Mouse (Mus musculus) left cerebral cortex, postnatal 25 days (tissue): ENCODE results near the gene Hjurp. TPM values are rescaled to one million over a fixed set of nuclear protein-coding genes. Genes with fewer than 3 reads are reported as not detected.

Experiments used
- DNase-seq, 2 experiments: peaks; one replicate each; pipeline ENCODE4 v3.0.0; 2022; ENCODE audit warnings: low spot score in 2 of 2, mixed read lengths in 1 of 2
- intact Hi-C: fragments of 180-260 bp; cut with DNase I; formaldehyde crosslinking; loops from one replicate; pipeline ENCODE4 v1.15.1; 2025
- total RNA-seq, 2 experiments: library from RNA; stranded (reverse); gene quantifications; 2 replicates each; pipeline ENCODE4 v1.2.3; 2021

Gene Hjurp
- total RNA-seq, 2 experiments from 2014 or later, result 32.8 to 37.1 TPM

DNA sequence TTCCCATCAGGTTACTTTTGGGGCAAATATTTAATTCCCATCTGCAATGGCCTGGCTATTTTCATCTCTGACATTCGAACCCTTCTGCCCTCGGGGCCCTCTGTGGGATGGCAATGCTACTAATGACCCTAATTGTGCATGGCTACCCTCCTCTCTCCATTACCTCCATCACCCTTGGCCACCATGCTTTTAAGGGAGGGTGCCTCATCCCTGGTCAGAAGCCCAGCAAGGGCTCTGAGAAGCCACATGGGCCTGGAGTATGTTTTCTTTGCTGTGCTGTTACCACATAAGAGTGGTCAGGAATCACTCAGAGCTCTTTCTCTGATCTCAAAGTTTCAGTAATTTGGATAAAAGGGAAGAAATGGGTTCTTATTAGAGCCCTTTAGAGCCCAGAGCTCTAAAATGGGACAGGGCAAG is 22.1 kb upstream of the Hjurp start:
- DNase-seq, result no peak
- intact Hi-C loops, result no loop called here

DNA sequence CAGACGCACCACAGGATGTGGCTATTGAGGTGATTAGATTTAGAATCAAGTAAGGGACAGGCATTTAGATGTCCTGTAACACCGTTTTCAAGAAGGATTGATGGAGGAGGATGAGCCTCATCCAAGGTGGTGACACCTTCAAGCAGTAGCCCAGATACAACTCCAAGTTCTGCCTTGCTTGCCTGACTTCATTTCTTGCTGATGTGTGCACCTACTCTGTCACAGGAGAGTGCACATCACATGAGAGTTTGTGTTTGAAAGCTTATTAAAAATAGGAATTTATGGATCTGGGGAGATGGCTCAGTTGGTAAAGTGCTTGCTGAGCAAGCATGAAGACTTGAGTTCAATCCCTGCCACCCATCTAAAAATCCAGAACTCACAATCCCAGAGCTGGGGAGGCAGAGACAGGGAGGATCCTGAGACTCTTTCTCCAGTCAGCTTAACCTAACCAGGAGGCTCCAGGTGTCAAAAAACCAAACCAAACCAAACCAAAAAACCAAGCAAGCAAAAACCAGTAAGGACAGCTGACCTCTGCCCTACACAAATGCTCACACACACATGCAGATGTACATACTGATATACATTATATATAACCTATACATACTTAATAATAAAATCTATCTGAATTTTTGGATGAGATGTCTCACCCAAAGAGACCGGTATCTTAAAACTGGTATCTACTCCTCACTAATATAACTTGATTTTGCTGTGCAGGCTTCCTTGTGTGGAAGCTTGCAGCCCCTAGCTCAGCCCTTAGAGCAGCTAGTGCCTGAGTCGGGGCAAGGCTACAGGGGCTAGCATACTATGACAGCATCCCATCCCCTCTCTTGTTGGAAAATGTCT is 21.5 kb upstream of the Hjurp start:
- DNase-seq, result no peak
- intact Hi-C loops, result no loop called here

DNA sequence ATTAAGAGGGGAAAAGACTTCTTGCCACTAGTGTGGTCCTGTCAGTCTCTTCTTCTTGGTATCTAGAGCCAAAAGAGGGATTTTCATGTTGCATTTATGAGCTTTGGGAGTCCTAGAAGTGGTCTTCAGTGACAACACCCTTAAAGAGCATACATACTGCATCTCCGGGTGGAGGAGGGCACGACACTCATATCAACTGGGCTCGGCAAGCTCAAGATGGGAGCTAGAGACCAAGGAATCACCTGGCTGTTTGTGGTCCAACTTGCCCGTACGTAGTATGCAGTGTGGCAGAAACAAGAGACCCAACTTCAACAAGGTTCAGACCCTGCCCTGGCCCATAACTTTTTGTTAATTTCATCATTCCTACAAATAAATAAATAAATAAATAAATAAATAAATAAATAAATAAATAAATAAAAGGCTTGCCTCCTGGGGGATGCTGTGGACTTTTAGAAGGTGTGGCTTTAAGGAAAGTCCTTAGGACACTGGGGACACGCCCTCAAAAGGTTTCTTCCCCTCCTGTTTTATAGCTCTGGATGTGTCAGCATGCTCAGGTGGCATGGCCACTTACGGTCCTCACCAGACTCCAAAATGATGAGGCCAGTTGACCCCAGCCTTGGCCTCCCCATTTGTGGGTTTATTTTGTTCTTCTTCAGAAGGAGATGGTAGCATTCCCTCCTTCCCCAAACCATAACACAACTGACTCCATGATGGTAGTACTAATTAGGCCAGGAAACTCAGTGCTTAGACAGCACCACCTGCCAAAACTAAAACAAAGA is 20.2 kb upstream of the Hjurp start:
- no peak for DNase-seq
- intact Hi-C loops, result no loop called here

DNA sequence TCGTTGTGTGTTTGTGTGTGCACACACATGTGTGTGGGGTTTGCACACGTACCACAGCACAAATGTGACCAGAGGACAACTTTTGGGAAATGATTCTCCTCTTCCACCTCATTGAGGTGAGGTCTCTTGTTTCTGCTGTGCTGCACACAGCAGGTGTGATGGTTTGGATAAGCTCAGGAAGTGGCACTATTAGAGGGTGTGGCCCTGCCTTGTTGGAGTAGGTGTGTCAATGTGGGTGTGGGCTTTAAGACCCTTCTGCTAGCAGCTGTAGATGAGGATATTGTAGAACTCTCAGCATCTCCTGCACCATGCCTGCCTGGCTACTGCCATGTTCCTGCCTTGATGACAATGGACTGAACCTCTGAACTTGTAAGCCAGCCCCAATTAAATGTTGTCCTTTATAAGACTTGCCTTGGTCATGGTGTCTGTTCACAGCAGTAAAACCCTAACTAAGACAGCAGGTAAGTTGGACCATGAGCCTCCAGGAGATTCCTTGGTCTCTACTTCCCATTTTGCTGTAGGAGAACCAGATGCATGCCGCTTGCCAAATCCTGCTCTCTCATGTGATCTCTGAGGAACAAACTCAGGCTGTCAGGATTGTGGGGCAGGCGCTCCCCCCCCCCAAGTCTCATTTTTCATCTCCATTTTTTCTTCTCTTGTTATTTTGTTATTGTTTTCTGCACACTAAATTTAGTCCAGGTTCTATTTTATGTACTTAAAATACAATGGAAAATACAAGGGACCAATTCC is 18.9 kb upstream of the Hjurp start:
- intact Hi-C loops, result no loop called here
- DNase-seq, result no peak

DNA sequence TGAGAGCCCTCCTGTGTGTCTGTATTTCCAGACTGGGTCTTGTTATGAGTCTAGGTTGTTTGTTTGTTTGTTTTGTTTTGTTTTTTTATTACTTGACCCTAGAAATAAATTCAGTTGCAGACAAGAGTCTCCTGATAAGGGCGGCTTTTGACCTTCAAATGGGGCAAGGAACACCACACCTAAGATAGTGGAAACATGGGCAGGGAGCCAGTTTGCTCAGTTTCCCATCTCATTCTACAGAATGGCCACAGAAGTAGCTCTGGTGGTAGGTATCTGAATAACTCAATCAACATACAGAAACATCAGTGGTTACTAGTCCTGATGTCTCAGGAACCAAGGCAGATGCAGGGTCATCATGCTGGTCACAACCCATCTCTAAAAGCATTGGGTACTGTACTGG is 17.2 kb upstream of the Hjurp start:
- no peak for DNase-seq
- intact Hi-C loops, result no loop called here

DNA sequence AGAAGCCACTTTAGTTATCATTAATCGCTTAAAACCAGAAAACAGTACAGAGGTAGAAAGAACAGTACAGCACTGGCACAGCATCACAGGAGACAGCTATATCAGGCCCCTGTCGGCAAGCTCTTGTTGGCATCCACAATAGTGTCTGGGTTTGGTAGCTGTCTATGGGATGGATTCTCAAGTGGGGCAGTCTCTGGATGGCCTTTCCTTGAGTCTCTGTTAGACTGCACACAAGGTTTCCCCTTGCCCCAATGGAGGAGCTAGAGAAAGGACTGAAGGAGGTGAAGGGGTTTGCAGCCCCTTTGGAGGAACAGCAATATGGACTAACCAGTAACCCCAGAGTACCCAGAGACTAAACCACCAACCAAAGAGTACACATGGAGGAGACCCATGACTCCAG is 14.6 kb upstream of the Hjurp start:
- no peak for DNase-seq
- intact Hi-C loops, result no loop called here

DNA sequence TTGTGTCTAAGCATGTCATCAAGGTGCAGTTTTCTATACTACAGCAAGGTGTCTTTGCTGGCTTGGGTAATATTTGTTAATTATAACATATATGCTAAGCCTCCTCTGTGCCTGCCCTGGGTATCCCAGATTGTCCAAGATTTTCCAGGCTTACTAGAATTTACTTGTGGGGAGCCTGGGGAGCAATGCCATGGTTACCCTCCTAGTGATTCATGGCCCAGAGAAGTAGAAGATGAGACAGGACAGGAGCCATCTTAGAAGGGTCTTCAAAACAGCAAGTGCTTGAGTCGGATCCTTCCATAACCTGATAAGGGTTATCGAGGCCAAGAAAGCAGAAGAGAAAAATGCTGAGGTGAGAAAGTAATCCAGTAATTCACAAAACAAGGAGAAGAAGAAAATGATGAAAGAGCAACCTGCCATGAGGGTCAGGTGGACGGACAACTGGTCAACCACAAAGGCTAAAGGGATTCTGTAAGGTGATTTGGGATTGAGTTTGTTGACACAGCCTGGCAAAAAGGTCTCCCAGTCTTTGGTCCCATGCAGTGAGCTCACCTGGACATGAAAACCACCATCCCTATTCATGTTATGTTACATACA is 14.1 kb upstream of the Hjurp start:
- intact Hi-C loops, result no loop called here
- DNase-seq, result no peak

DNA sequence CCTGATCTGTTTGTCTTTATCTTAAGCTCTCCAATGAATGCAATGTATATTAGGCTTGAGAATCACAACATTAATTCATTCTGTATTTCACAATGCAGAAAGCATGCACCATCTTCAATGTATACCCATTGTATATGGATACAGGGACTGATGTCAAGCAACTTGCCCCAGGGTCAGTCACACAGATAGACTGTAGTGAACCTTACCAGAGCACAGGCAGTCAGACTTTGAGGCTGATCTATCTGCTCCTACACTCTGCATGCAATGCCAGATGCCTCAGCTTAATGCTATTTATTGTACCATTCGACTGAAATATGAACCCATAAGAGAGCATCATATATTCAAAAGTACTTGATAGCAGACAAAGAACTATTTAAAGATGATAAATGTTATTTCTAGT is 13.1 kb upstream of the Hjurp start:
- no peak for DNase-seq
- intact Hi-C loops, result no loop called here

DNA sequence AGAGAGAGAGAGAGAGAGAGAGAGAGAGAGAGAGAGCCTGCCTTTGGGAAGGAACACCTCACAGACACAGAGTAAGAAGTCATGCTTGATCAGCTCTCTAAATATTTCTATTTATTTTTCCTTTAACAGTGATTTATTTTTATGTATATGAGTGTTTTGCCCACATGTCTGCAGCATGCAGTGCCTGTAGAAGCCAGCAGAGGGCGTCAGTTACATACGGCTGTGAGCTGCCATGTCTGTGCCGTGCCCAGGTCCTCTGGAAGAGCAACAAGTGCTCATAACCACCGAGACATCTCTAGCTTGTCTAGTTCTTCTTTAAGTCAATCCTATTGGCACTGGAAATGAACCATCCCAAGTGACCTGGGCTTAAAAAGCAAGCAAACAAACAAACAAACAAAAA is 12.5 kb upstream of the Hjurp start:
- intact Hi-C loops, result no loop called here

DNA sequence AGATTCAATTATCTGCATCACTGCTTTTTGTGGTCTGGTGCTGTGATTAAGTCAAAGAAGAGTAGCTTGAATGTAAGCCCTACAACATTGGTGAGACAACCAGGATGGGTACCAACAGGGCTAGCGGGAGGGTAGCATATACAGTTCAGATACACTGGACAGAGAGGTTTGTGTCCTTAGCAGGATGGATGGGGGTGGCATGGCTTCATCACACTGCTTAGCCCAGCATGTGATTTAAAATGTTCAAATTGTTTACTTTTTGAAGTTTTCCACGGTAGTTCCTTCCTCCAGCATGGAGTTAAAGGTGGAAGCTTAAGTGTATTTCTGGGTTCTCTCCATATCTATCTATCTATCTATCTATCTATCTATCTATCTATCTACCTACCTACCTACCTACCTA is 11.7 kb upstream of the Hjurp start:
- no peak for DNase-seq
- intact Hi-C loops, result no loop called here

More for the DNA sequence above, 12.5 kb upstream of the Hjurp start:
- no peak for DNase-seq

DNA sequence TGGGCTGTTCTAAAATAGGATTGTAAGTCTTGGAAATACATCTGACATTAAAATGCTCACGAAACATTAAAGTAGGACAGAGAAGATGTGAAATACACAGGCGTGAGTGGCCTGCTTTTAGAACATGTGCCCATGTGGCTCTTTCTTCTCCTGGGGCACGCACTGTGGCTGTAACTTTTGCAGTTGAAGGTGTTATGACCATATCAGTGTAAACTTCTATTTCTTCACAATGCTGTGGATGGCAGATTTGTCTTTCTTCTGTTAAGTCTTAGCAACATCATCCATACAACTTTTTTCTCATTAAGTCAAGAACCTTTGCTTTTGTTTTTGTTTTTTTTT is 11.3 kb upstream of the Hjurp start:
- DNase-seq, result no peak
- intact Hi-C loops, result no loop called here

DNA sequence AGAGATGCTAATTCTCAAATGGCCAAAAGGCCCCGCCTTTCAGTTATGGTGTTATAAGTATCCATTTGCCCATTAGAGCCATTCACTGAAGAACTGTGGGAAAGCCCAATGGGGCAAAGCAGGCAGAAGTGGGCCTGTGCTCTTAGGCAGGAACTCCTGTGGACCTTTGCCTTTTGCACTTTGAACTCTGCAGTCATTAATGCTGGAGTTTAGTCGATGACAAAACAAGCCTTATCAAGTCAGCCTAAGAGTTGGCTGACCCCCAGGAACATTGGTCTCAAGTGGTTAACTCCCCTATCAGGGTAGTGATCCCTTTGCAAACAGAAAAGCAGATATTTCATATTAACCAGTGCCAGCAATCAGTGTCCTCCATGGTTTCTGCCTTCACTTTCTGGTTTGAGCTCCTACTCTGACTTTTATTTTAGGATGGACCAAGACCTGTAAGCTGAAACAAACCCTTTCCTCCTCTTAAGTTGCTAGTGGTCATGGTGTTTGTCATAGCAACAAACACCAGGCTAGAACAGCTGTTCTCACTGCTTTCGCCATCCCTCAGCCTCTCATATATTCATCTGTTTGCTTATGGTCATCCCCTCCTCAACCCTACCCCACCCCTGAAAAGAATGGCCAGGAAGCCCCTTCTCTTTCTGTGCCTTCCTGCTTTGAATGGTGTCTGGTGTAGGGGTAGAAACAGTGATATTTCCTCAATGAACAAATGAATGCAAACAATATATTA is 10.8 kb upstream of the Hjurp start:
- intact Hi-C loops, result no loop called here
- DNase-seq, result no peak

DNA sequence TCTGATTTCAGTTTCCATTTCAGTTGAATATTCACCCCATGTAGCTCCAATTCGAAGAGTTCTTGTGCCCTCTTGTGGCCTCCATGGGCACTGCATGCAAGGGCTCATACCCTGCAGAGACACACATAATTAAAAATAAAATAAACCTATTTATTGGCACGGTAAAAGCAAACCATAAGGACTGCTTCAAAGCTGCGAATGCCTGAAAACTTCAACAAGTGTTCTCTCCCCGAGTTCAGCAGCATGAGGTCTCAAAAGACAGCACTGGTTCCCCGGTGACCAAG is 10.2 kb upstream of the Hjurp start:
- no peak for DNase-seq
- intact Hi-C loops, result no loop called here

DNA sequence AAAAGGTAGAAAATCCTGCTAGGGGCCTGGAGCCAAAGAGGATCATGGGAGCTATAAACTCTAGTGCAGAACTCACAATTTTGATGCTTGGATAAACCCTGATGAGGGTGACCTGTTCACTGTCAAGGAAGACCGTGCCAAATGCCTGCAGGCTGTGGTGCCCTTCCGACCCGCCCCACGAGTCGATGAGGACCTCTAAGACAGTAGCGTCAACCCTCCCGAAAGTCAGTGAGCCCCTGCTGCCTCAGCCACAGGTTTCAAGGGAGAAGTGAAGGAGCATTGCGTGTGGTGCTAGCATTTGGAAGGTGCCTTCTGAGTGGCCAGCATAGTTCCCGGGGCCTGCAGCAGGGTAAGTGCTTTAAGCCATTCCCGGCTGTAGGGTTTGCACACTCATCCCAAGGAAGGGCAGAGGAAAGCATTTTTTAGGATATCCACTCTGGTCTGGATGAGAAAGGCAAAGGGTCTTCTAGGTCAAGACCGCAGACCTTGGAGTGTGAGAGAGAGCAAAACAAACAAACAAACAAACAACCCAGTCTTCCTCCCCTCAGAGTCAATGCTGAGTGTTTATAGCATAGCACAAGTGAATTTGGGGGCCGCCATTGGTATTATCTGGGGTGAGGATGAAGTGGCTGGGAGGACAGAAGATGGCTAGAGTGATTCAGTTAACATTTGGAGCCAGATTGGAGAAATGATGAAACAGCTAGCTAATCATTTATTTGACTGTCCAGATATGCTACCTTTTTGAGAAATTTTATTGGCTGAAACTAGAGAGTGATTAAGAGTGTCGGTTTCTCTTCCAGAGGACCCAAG is 9.7 kb upstream of the Hjurp start:
- no peak for DNase-seq
- intact Hi-C loops, result no loop called here

DNA sequence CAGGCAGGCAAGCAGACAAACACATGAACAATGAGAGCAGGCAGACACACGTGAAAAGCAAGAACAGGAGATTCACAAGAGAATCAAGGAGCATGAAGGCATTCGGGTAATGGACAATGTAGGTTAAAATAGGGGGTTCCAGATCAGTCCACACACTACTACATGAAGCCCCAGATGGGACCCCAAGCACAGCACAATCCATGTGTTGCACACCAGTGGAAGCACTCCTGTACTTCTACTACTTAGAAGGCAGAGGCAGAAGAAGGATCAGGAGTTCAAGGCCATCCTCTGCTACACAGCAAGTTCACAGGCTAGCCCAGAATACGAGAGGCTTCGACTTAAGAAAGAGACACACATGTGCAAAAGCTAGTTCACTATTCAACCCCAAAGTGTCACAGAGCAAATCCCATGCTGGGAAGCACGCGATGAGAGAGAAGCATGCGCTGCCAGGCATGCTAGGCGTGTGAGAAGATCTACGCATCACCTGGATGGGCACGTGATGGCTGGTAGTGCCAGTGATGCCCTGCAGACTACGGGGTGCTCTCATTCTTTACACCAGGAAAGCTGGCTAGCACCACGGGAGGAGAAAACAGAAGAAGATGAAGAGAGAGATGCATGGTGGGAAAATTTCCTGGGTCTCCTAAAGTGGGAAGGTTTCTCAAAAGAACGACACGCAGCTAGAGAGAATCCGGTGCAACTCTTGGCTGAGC is 8.9 kb upstream of the Hjurp start:
- intact Hi-C loops, result no loop called here
- DNase-seq, result no peak

DNA sequence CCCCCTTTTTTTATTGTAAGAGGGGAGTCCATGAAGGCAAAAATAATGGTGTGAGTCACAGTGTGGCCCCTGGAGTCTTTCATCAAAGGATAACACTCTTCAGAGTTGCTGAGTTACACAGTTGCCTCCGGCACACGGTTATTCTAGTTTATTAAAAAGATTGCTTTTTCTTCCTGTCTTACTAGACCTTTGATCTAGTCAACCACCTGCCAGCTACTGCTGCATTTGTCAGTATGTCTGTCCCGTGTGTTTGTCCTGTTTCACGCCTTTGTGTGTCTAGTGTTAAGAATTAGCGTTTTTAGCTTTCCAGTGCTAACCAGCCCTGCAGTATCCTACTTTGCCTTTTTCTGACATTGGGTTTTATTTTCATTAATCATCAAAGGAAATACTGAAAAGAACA is 8.2 kb upstream of the Hjurp start:
- intact Hi-C loops, result no loop called here
- no peak for DNase-seq

DNA sequence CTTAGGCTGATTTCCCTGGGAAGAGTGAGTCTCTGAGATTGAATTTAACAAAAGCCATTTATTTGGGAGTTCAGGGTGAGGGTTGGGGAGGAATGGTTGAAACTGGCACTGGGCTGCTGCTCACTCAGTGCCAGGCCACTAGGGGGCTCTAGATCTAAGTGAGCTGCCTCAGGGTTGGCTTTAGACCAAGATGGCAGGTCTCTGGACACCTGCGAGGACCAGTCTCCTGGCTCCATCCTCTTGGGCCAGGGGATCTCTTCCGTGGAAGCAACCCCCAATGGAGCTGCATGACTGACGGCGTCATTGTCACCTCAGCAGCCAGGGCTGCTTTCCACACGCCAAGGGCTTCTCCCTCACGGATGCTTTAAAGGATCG is 7.5 kb upstream of the Hjurp start:
- DNase-seq, result no peak
- intact Hi-C loops, result no loop called here

DNA sequence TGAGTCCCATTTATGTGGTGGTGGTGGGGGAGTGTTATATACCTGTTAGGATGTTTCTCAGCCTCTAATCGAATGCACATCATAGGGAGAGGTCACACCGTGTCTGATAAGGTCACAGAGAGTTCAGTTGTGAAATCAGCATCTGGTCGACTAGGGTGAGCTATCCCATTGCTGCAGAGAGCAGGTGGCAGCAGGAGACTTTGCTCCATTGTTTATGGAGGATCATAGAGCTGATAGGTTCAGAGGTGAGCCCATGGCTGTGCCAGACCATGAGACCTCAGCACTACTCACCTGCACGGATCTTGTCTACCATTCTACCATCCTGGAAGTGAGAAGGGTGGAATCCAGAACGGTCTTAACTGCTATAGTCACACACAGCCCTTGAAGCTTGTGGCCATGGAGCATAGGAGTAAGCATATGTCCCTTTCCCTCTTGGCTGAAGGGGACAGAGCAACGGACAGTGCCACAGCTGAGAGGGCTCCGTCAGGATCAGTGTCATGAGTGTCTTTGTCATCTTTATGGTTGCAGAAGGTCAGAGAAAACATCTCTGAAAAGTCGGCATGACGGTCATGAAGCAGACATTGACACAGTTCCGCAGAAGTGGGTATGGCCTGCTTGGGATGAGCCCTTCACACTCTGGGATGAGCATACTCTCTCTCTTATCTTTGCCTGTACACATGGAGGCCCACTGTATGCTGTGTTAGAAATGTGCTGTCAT is 7.0 kb upstream of the Hjurp start:
- intact Hi-C loops, result no loop called here
- no peak for DNase-seq
